Mouse (Mus musculus): ENCODE data around the gene Msi2. TPM values are rescaled to one million over a fixed set of nuclear protein-coding genes. Genes with fewer than 3 reads are reported as not detected.

Msi2 gene
- polyA plus RNA-seq, 1 experiment: 14.2 TPM

GRCm38 (mm10) chr11:88328813-88329595, 389.3 kb downstream of the Msi2 start:
- no peak overlapping the region for H3K27ac ChIP-seq (ENCODE audit: insufficient read depth, low read length)
- TF ChIP-seq CTCF (IDR thresholded peaks at IDR 0.05; ENCODE audit: extremely low read depth, insufficient read depth, insufficient read length, insufficient replicate concordance) (no peak), POLR2A (IDR thresholded peaks at IDR 0.05; ENCODE audit: low read depth, low read length) (no peak)
- WGBS: 91% methylated on average over 17 of the region's 17 CpGs
- no peak for DNase-seq (ENCODE audit: low read depth in 1 of 2, low spot score in 2 of 2)
- H3K36me3 ChIP-seq (ENCODE audit: control insufficient read depth, insufficient read depth, low read length): no peaks in the 10 kb centered on the region
- no peak overlapping the region for H3K4me3 ChIP-seq (ENCODE audit: extremely low read depth, insufficient read depth, insufficient read length)
- H3K4me1 ChIP-seq (ENCODE audit: control insufficient read depth, insufficient read depth, insufficient read length): no peaks in the 10 kb centered on the region
- no peaks in the 10 kb centered on the region for H3K27me3 ChIP-seq (ENCODE audit: control insufficient read depth, insufficient read depth, low read length)

GRCm38 (mm10) chr11:88327016-88327415, 391.3 kb downstream of the Msi2 start:
- 60% methylated on average over 4 of the region's 4 CpGs for WGBS
- no peaks in the 10 kb centered on the region for H3K4me1 ChIP-seq (ENCODE audit: control insufficient read depth, insufficient read depth, insufficient read length)
- no peak overlapping the region for H3K27ac ChIP-seq (ENCODE audit: insufficient read depth, low read length)
- H3K27me3 ChIP-seq (ENCODE audit: control insufficient read depth, insufficient read depth, low read length): no peaks in the 10 kb centered on the region
- DNase-seq (ENCODE audit: low read depth in 1 of 2, low spot score in 2 of 2): no peak
- no peak overlapping the region for H3K4me3 ChIP-seq (ENCODE audit: extremely low read depth, insufficient read depth, insufficient read length)
- H3K36me3 ChIP-seq (ENCODE audit: control insufficient read depth, insufficient read depth, low read length): no peaks in the 10 kb centered on the region
- TF ChIP-seq POLR2A (IDR thresholded peaks at IDR 0.05; ENCODE audit: low read depth, low read length) (no peak), CTCF (IDR thresholded peaks at IDR 0.05; ENCODE audit: extremely low read depth, insufficient read depth, insufficient read length, insufficient replicate concordance) (no peak)

DNA sequence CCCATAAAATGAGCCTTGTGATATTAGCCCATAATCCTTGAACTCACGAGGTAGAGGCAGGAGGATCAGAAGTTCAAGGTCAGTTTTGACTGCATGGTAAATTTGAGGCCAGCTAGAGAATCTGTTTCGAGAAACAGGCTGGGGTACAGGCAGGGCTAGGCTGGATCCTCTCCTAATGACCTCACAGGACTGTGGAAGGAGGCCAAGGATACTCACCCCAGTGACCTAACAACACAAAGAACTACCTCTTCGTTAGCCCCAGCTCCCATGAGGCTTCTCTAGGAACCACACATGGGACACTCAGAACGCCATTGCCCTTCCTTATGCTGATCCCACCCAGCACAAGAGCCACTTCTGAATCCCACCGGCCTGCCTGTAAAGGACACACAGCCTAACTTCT, 399.5 kb downstream of the Msi2 start:
- no peak for DNase-seq (ENCODE audit: low read depth in 1 of 2, low spot score in 2 of 2)
- Histone ChIP-seq H3K4me3 (ENCODE audit: extremely low read depth, insufficient read depth, insufficient read length) (no peak overlapping the region), H3K27me3 (ENCODE audit: control insufficient read depth, insufficient read depth, low read length) (no peaks in the 10 kb centered on the region), H3K27ac (ENCODE audit: insufficient read depth, low read length) (no peak overlapping the region), H3K36me3 (ENCODE audit: control insufficient read depth, insufficient read depth, low read length) (no peaks in the 10 kb centered on the region), H3K4me1 (ENCODE audit: control insufficient read depth, insufficient read depth, insufficient read length) (no peaks in the 10 kb centered on the region)
- WGBS: 80% methylated on average over 5 of the region's 5 CpGs
- no peak for TF ChIP-seq POLR2A (IDR thresholded peaks at IDR 0.05; ENCODE audit: low read depth, low read length)
- no peak for TF ChIP-seq CTCF (IDR thresholded peaks at IDR 0.05; ENCODE audit: extremely low read depth, insufficient read depth, insufficient read length, insufficient replicate concordance)

GRCm38 (mm10) chr11:88315393-88315792, 402.9 kb downstream of the Msi2 start:
- DNase-seq (ENCODE audit: low read depth in 1 of 2, low spot score in 2 of 2): no peak
- Histone ChIP-seq H3K27ac (ENCODE audit: insufficient read depth, low read length) (no peak overlapping the region), H3K36me3 (ENCODE audit: control insufficient read depth, insufficient read depth, low read length) (no peaks in the 10 kb centered on the region), H3K27me3 (ENCODE audit: control insufficient read depth, insufficient read depth, low read length) (no peaks in the 10 kb centered on the region), H3K4me1 (ENCODE audit: control insufficient read depth, insufficient read depth, insufficient read length) (no peaks in the 10 kb centered on the region), H3K4me3 (ENCODE audit: extremely low read depth, insufficient read depth, insufficient read length) (no peak overlapping the region)
- TF ChIP-seq CTCF (IDR thresholded peaks at IDR 0.05; ENCODE audit: extremely low read depth, insufficient read depth, insufficient read length, insufficient replicate concordance): no peak
- no peak for TF ChIP-seq POLR2A (IDR thresholded peaks at IDR 0.05; ENCODE audit: low read depth, low read length)
- WGBS: 58% methylated on average over 5 of the region's 5 CpGs

DNA sequence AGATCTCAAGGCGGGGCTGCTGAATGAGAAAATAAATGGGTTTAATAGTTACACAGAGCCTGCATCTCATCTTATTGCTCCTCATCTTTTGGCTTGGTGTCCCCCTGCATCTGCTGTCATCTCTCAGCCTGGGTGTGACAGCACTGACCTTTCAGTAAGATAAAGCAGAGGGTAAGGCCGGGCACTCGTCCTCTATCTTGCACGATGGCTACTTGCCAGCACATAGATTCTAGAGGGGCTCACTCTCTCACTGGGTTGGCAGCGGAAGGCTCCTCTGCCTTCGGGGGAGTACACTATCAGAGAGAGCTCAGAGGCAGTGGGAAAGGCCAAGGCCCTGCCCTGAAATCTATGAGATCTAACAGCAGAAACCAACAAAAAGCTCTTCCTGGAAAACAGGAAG, 403.8 kb downstream of the Msi2 start:
- TF ChIP-seq POLR2A (IDR thresholded peaks at IDR 0.05; ENCODE audit: low read depth, low read length) (no peak), CTCF (IDR thresholded peaks at IDR 0.05; ENCODE audit: extremely low read depth, insufficient read depth, insufficient read length, insufficient replicate concordance) (no peak)
- Histone ChIP-seq H3K4me1 (ENCODE audit: control insufficient read depth, insufficient read depth, insufficient read length) (no peaks in the 10 kb centered on the region), H3K36me3 (ENCODE audit: control insufficient read depth, insufficient read depth, low read length) (no peaks in the 10 kb centered on the region), H3K27me3 (ENCODE audit: control insufficient read depth, insufficient read depth, low read length) (no peaks in the 10 kb centered on the region), H3K27ac (ENCODE audit: insufficient read depth, low read length) (no peak overlapping the region), H3K4me3 (ENCODE audit: extremely low read depth, insufficient read depth, insufficient read length) (no peak overlapping the region)
- no peak for DNase-seq (ENCODE audit: low read depth in 1 of 2, low spot score in 2 of 2)
- 63% methylated on average over 6 of the region's 6 CpGs for WGBS

- no peaks in the 10 kb centered on the region for H3K27me3 ChIP-seq (ENCODE audit: control insufficient read depth, insufficient read depth, low read length)
- TF ChIP-seq CTCF (IDR thresholded peaks at IDR 0.05; ENCODE audit: extremely low read depth, insufficient read depth, insufficient read length, insufficient replicate concordance) (no peak), POLR2A (IDR thresholded peaks at IDR 0.05; ENCODE audit: low read depth, low read length) (no peak)
- no peak for DNase-seq (ENCODE audit: low read depth in 1 of 2, low spot score in 2 of 2)
- H3K4me1 ChIP-seq (ENCODE audit: control insufficient read depth, insufficient read depth, insufficient read length): no peaks in the 10 kb centered on the region
- WGBS: 43% methylated on average over 8 of the region's 8 CpGs
- H3K4me3 ChIP-seq (ENCODE audit: extremely low read depth, insufficient read depth, insufficient read length): no peak overlapping the region
- no peak overlapping the region for H3K27ac ChIP-seq (ENCODE audit: insufficient read depth, low read length)
- no peaks in the 10 kb centered on the region for H3K36me3 ChIP-seq (ENCODE audit: control insufficient read depth, insufficient read depth, low read length)
Observed at GRCm38 (mm10) chr11:88313512-88313911, 404.8 kb downstream of the Msi2 start.

DNA sequence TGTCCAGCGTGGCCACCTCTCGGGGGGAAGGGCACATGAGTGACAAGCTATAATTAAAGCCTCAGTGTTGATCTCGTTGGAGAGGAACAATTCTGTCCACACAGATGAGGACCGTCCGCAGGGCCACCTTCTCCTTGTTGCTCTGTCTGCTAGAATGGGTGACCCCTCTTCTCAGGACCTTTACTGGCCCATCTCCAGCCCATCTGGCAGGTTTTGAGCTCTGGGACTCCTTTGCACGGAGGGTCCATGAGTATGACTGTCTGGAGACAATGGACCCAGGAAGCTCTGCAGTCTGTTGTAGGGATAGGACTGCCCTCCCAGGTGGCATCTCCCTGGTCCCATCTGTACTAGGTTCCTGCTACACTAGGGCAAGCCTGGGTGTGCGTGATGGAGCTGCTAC, 406.7 kb downstream of the Msi2 start:
- no peak for DNase-seq (ENCODE audit: low read depth in 1 of 2, low spot score in 2 of 2)
- TF ChIP-seq POLR2A (IDR thresholded peaks at IDR 0.05; ENCODE audit: low read depth, low read length) (no peak), CTCF (IDR thresholded peaks at IDR 0.05; ENCODE audit: extremely low read depth, insufficient read depth, insufficient read length, insufficient replicate concordance) (no peak)
- H3K27me3 ChIP-seq (ENCODE audit: control insufficient read depth, insufficient read depth, low read length): no peaks in the 10 kb centered on the region
- no peaks in the 10 kb centered on the region for H3K4me1 ChIP-seq (ENCODE audit: control insufficient read depth, insufficient read depth, insufficient read length)
- no peaks in the 10 kb centered on the region for H3K36me3 ChIP-seq (ENCODE audit: control insufficient read depth, insufficient read depth, low read length)
- H3K27ac ChIP-seq (ENCODE audit: insufficient read depth, low read length): no peak overlapping the region
- WGBS: 84% methylated on average over 7 of the region's 7 CpGs
- no peak overlapping the region for H3K4me3 ChIP-seq (ENCODE audit: extremely low read depth, insufficient read depth, insufficient read length)
